Mouse (Mus musculus) ES-Bruce4 (cell line): ENCODE data around the gene 9230102O04Rik. TPM values are rescaled to one million over a fixed set of nuclear protein-coding genes. Genes with fewer than 3 reads are reported as not detected.

ENCODE experiments used
- H3K27ac ChIP-seq: 2 replicates; pipeline ENCODE4 v1.5.1; 2012; ENCODE audit warnings: low read length, inconsistent platforms; ENCODE audit not compliant: insufficient read depth
- H3K27me3 ChIP-seq: 2 replicates; pipeline ENCODE4 v1.6.1; 2012; ENCODE audit warnings: mild to moderate bottlenecking, low read length, inconsistent platforms; ENCODE audit not compliant: control insufficient read depth, poor library complexity, insufficient read depth, severe bottlenecking
- H3K36me3 ChIP-seq: 2 replicates; pipeline ENCODE4 v1.6.1; 2012; ENCODE audit warnings: inconsistent platforms, mild to moderate bottlenecking, low read length, moderate library complexity; ENCODE audit not compliant: control insufficient read depth, poor library complexity, insufficient read depth, severe bottlenecking
- H3K4me1 ChIP-seq: one replicate; pipeline ENCODE4 v1.8.1; 2011; ENCODE audit warnings: low read length; ENCODE audit not compliant: control insufficient read depth, insufficient read depth
- H3K4me3 ChIP-seq: 2 replicates; pipeline ENCODE4 v1.5.1; 2011; ENCODE audit warnings: low read depth, mild to moderate bottlenecking, low read length
- H3K9ac ChIP-seq: 2 replicates; pipeline ENCODE4 v1.6.1; 2012; ENCODE audit warnings: low read depth, mild to moderate bottlenecking, inconsistent platforms; ENCODE audit not compliant: poor library complexity, severe bottlenecking
- H3K9me3 ChIP-seq: replicated peaks from 2 replicates; pipeline ENCODE4 v1.6.1; 2012; ENCODE audit warnings: mild to moderate bottlenecking, low read length, inconsistent platforms; ENCODE audit not compliant: control insufficient read depth, poor library complexity, insufficient read depth, severe bottlenecking
- CTCF ChIP-seq: IDR thresholded peaks from one replicate; pipeline ENCODE4 v1.8.1; 2011; ENCODE audit warnings: low read depth, low read length
- EP300 ChIP-seq: IDR thresholded peaks from 2 replicates; pipeline ENCODE4 v1.6.1; 2011; ENCODE audit warnings: low read depth, low read length; ENCODE audit not compliant: insufficient read depth
- POLR2A ChIP-seq: IDR thresholded peaks from one replicate; pipeline ENCODE4 v1.8.1; 2011; ENCODE audit warnings: low read length; ENCODE audit not compliant: insufficient read depth
- polyA plus RNA-seq: library from polyadenylated mRNA; stranded (reverse); fragments of >200 nt; gene quantifications from 2 replicates; pipeline ENCODE4 v1.2.4, GENCODE M21; 2011; ENCODE audit warnings: low read depth; ENCODE audit not compliant: missing spikeins, insufficient read depth, insufficient read length

Gene 9230102O04Rik
- polyA plus RNA-seq, 1 experiment: not detected

DNA sequence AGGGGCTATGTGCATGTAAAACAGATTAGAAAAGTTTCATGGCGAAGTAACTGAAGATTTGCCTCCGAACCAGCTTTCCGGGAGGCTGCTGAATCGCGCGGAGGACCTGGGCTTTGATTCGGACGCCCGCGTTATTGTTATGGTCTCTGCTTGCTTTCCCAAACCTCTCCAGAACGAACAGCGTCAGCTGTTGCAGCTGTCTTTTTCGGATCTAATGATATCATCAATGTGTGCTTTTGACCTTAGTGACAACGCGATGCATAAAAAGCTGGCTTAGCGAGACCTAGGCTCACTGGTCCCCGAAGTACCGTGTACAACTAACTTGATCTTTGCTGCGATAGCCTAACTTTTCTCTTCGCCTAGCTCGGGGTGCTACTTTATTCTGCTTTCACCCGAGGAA is 10.2 kb downstream of the 9230102O04Rik start:
- Histone ChIP-seq H3K4me3 (peak overlapping the region; percentile 68), H3K27ac (no peak overlapping the region), H3K9me3 (no peaks in the 10 kb centered on the region), H3K36me3 (no peaks in the 10 kb centered on the region), H3K27me3 (peaks cover 67% of the 10 kb centered on the region), H3K4me1 (no peaks in the 10 kb centered on the region), H3K9ac (no peak overlapping the region)
- TF ChIP-seq EP300: no peak

DNA sequence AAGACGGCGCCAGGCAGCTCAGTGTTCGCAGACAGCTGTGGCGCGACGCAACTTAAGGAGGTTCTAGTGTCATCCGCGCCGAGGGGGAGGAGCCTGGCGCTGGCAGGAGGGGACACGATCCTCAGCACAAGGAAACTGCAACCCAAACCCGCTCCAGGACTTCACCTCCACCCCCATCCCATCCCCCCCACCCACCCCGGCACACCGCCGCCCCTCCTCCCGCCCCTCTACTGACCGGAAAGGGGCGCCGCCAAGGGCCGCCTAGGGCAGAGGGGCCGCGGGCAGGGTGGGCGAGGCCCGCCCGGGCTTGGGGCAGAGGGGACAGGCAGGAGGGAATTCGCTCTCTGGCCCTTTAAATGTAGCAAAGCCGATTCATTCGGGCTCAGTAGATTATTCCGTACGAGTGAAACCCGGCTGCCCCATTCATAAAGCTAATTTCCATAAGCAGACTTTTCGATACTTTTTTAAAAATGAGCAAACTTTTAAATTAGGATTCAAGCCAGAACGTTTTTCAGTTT is 10.7 kb downstream of the 9230102O04Rik start:
- Histone ChIP-seq H3K9me3 (no peaks in the 10 kb centered on the region), H3K36me3 (no peaks in the 10 kb centered on the region), H3K9ac (no peak overlapping the region), H3K4me1 (no peaks in the 10 kb centered on the region), H3K27me3 (peaks cover 67% of the 10 kb centered on the region), H3K4me3 (peak overlapping the region; percentile 68), H3K27ac (no peak overlapping the region)
- TF ChIP-seq POLR2A: no peak
- no peak for TF ChIP-seq CTCF
- no peak for TF ChIP-seq EP300

DNA sequence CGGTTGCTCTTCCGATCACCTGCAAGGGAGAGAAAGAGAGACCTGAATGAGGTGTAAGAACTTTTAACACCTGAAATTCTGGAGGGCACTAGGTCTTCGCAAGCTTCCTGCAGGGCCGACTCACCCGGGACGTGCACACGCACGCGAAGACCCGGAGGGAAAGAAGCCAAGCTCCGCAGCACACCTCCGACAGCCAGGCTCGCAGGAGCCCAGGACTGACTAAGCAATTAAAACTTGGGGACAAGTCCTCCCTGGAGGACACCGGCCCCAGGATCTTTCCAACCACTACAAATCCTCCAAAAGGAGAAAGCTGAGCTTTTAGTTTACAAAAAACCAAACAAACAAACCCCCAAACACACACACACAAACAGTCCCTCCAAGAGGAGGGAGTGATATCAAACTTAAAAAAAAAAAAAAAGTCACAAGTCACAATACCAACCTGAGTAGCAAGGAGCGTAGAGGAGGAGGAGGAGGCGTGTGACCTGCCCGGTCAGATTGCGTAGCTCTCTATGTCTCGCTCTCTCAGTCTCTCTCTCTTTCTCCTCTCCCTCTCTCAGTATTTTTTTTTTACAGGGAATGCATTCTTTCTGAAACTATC is 11.3 kb downstream of the 9230102O04Rik start:
- Histone ChIP-seq H3K4me1 (no peaks in the 10 kb centered on the region), H3K27ac (no peak overlapping the region), H3K27me3 (peaks cover 65% of the 10 kb centered on the region), H3K4me3 (peak overlapping the region; percentile 53), H3K9me3 (no peaks in the 10 kb centered on the region), H3K36me3 (no peaks in the 10 kb centered on the region), H3K9ac (no peak overlapping the region)
- no peak for TF ChIP-seq CTCF
- no peak for TF ChIP-seq POLR2A
- TF ChIP-seq EP300: no peak

DNA sequence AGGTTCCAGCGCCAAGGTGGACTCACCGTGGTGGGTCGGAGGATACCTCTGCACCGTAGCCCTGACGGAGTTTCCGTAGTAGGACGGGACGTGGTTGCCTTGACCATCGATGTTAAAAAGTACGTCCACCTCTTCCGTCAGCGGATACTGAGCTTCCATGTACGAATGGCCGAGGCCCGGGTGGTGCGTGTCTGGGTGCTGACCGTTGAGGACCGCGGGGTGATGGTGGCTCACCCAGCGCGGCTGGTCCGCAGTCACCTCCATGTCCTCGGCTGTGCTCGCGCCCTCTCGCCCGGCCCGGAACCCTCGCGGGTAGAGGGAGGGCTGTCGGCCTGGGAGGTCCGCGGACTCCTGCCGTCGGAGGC is 12.0 kb downstream of the 9230102O04Rik start:
- Histone ChIP-seq H3K9ac (peak overlapping the region; percentile 7; the same call in 1 of the 2 replicates), H3K4me1 (no peaks in the 10 kb centered on the region), H3K9me3 (no peaks in the 10 kb centered on the region), H3K4me3 (peak overlapping the region; percentile 48), H3K36me3 (no peaks in the 10 kb centered on the region), H3K27me3 (peaks cover 59% of the 10 kb centered on the region), H3K27ac (no peak overlapping the region)
- TF ChIP-seq POLR2A: no peak
- TF ChIP-seq EP300: no peak
- TF ChIP-seq CTCF: no peak

DNA sequence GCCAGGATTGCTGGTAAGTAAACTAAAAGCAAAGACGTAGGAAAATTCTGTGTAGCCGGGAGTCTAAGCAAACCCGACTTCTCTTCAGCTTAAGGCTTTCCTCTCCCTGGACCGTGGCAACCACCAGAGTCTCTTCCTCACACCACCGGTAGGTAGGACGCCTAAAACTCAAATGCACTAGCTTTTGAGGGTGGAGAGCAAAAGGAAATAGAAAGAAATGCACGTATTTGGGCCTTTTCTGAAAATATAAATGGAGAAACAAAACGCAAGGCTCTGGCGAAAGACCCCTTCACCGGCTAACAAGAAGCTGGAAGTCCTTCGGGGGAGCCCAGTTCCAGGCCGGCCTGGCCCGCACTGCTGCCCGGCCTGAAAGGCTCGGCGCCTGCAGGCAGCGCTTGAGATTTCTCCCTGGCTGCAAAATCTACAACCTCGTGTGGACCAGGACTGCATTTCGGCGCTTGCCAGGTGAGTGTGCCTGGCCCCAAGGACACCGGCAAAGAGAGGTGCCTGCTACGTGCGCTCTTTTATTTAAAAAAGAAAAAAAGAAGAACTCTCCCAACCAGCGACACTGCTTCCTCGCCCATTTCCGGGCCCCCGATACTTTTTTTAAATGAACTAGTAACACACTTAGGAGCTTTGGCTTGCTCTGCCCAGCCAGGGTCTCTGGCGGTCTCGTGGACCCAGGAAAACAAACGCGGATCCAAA is 12.6 kb downstream of the 9230102O04Rik start:
- Histone ChIP-seq H3K9ac (peak overlapping the region; percentile 7; the same call in 1 of the 2 replicates), H3K4me3 (peak overlapping the region; percentile 48), H3K27ac (no peak overlapping the region), H3K4me1 (no peaks in the 10 kb centered on the region), H3K36me3 (no peaks in the 10 kb centered on the region), H3K9me3 (no peaks in the 10 kb centered on the region), H3K27me3 (peaks cover 54% of the 10 kb centered on the region)
- TF ChIP-seq CTCF (no peak), EP300 (no peak), POLR2A (no peak)

DNA sequence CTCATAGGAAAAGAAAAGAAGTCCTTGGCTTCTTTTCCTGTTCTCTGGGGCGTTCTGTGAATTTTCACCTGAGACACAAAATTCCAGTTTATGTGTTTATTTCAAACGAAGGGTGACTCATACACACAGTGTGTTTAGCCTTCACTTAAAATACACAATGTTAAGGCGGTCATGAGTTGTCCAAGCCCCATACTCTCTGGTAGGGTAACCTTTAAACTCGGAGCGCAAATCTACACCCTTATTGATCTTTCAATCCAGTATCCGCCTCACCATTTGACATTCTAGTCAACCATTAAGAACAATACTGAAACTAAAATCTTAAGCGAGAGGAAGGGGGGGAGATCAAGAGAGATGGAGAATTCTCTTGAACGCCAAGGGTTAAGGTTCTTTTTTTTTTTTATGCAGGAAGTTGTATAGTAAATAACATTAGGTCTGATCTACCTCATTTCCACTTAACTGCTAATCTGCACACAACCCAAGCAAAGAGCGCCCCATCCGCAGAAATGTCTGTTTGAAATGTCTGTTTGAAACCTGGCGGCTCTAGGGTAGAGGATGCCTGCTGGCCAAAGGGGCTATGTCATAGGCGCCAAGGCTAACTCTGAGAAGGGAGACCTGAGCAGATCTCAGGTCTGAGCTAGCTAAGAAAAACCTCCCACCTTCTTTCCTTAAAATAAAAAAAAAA is 13.5 kb downstream of the 9230102O04Rik start:
- no peaks in the 10 kb centered on the region for H3K36me3 ChIP-seq
- H3K9ac ChIP-seq: no peak overlapping the region
- H3K27me3 ChIP-seq: peaks cover 45% of the 10 kb centered on the region
- no peak overlapping the region for H3K27ac ChIP-seq
- no peak overlapping the region for H3K4me3 ChIP-seq
- no peaks in the 10 kb centered on the region for H3K4me1 ChIP-seq
- TF ChIP-seq POLR2A: no peak
- TF ChIP-seq EP300: no peak
- no peak for TF ChIP-seq CTCF
- no peaks in the 10 kb centered on the region for H3K9me3 ChIP-seq
